Mouse (Mus musculus): ENCODE data around the gene Icosl.
"Not testable (repeated sequence)": the region's sequence is repeated elsewhere in the genome, so short reads cannot be mapped to it uniquely, and the experiment has no call there.

Gene Icosl

DNA sequence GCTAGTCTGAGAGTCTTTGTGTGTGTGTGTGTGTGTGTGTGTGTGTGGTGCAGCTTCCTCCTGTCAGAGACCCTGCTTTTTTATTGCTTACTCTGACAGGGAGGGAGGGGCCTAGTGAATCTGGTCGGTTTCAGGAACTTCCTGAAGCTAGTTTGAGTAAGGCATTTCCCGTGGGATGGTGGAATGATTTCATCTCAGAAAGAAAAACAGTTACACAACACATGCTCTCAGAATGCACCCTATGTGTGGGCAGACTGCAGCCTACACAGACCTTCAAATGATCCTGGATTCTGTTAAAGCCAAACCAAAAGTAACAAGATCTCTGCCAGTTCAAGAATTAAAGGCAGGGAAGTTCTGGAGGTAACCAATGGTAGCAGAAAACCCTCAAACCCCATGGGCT lies 46.1 kb downstream of the Icosl start:
- no peak for DNase-seq (ENCODE audit: low spot score in 2 of 2)

DNA sequence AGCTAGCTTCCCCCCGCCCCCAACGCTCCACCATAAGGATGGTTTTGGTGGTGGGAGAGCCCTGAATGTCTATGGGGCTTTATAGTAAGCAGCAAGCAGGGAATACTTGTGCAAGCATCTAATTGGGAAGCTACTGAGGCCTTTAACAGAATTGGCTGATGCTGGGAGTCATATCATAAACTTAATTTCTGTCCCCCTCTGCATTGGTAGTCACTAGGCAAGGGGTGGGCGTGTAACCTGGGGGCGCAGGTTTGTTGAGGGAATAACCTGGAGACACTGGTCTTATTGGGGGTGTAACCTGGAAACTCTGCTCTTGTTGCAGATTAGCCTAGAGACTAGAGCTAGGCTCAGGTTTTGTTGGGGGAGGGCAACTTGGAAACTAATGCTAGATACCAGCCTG lies 50.3 kb downstream of the Icosl start:
- DNase-seq (ENCODE audit: low spot score in 2 of 2): no peak

DNA sequence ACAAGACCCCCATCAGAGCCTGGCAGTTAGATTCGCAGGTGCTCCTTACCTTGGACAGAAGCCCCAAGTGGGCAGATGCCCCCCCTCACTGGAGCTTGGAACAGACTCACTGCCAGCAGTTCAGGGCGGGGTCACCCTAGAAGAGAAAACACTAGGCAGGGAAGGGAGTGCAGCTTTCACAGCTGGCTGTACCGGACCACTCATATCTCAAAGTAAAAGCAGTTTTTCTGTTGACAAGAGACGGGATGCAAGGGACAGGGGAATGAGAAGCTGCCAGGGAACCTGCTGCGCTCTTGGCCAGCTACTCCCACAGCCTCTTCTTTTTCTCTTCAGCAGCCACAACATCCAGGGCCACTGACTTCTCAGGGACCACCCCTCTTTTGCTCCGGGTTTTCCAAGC lies 55.0 kb downstream of the Icosl start:
- not testable (repeated sequence) for DNase-seq (ENCODE audit: low spot score in 2 of 2)

DNA sequence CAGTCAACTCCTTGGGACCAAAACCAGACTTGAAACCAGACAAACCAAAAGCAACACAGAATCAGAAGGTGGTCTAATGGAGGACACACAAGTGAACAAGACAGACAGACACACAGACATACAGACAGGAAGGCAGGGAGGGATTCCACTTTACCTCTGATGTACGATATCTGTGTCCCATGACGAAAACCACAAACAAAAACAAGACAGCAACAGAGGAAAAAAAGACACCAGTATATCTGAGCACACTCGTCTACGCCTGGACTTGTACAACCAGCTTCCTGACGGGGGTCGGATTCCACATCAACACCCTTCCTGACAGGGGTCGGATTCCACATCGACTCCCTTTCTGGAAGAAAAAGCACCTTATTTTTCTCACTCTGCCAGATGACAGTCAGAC lies 56.0 kb downstream of the Icosl start:
- DNase-seq (ENCODE audit: low spot score in 2 of 2): not testable (repeated sequence)

DNA sequence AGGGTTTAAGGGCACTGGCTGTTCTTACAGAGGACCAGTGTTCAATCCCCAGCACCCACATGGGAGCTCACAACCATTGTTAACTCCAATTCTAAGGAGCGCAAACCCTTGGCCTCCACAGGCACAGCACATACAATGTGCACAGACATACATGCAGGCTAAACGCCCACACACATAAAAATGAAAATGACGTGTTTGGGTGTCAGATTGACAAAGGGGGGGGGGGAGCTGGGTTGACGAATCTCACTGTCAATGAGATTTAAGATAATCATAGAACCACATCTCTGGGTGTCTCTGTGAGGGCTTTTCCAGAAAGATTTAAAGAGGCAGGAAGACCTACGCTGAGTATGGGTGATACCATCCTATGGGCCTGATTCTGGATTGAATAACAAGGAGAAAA lies 57.2 kb downstream of the Icosl start:
- DNase-seq (ENCODE audit: low spot score in 2 of 2): no peak

DNA sequence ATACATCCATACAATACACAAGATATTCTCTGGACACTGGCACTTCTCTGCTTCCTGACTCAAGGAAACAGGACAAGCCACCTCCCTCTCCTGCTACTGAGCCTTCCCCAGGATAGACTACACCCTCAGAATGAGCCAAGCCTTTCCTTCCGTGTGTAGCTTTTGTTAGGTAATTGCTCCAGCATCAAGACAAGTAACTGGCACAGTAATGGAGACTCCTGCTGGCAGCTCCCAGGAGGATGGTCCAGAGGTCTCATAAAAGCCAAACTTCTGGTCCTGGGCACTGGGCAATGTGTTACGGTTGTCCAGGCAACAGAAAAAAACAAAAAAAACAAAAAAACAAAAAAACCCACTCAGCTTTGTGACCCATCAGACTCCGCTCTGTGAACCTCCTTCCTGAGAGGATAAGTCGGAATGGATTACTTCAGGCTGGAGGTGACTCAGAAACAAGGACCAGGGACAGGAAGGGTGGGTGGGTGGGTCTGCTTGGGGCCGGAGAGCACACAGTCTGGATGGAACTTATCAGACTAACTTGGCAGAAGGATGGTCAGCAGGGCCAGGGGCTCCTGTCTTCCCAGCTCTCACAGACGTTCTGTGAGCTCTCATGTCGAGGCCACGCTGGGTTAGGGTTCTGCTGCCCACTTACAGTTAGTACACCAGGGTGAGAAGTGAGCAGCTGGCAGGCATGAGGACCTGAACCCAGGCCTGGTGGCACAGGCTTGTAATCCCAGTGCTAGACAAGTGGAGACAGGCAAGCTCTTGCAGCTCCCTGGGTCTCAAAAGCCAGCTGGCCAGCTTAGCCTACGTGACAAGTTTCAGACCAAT lies 58.2 kb downstream of the Icosl start:
- DNase-seq (ENCODE audit: low spot score in 2 of 2): no peak

DNA sequence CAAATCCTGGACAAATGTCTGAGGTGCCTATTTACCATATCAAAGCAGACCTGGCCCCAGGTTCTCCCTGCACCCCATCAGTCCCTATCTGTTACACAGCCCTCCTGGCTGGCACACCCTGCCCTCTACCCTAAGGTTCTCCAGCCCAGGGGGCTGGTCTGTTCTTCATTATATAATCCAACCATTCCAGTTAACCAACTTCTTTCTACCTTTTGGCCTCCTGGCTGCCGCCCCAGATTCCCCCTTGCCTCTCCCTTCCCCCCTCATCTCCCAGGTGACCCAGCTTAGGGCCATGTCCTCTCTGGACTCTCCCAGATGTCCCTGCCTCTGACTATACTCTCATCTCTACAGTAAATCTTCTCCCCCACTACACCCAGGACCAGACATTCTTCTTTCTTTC lies 58.8 kb downstream of the Icosl start:
- DNase-seq (ENCODE audit: low spot score in 2 of 2): no peak

DNA sequence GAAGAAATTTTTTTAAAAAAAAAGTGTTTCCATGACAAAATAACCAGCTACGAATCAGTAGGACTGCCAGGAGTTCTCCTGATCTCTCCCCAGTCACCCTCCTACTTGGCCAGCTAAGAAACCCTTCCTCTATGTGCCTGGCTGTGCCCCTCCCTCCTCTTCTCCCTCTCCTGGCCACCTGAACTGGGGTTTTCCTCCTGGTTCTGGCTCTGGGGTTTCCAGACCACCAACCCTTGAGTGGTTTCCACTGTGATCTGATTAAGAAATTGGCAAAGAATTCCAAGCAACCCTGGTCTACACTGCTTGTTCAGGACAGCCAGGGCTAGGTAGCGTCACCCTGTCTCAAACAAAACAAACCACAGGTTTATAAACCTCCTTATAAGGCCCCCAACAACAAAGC lies 59.5 kb downstream of the Icosl start:
- no peak for DNase-seq (ENCODE audit: low spot score in 2 of 2)

DNA sequence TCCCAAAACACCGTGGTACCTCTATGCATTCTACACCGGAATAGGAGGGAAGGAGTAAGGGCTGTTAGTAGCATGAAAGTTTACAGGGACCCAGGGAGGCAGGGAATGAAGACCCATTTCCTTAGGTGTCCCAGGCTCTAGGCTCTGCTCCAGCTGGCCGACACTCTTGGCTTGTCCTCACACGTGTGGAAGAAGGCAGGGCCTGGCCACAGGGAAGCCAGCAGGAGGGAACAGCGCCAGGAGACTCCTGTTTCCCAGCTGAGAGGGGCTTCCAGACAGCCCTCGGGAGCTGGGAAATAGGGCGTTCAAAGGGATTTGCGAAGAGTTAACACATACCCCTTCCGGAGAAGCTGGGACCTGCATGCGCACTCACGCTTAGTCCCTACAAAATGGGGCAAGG lies 60.3 kb downstream of the Icosl start:
- peak in 1 of 2 experiments; percentile 60 for DNase-seq (ENCODE audit: low spot score in 2 of 2)

DNA sequence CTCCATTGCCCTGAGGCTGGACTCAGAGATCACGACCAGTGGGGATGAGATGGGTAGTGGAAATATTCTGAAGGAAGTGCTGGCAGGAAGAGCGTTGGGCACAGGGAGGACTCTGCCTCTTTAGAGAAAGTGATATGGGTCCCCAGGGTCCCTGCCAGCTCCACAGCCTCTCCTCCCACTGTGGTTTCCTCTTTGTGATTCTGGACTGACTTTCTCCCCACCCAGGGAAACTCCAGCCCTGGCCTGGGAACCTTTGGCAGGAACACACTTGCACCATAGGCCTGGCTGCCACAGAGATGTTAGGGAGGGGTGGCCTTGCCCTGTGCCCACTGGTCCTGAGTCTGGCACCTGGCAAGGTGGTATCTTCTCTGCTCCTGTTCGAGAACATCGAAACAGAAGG lies 60.9 kb downstream of the Icosl start:
- DNase-seq (ENCODE audit: low spot score in 2 of 2): no peak
